8 mouse cellular contexts compared by ENCODE assay signal in genomic region chr2:129296671-129297588, GRCm38 (mm10). TPM values are rescaled to one million over a fixed set of nuclear protein-coding genes. Genes with fewer than 3 reads are reported as not detected.
DNase-seq lines count a peak whose midpoint lies in the region; ATAC-seq lines count a peak whose summit lies in the region.

Gene Ckap2l, minus strand, starts transcription at chr2:129297212.

- peak within 1 kb of the TSS; percentile 81 for H3K27ac ChIP-seq in lung, embryonic 16.5 days (ENCODE audit: low read length)

- peak within 1 kb of the TSS; percentile 73 for H3K4me3 ChIP-seq in lung, embryonic 16.5 days (ENCODE audit: low read length)

- peaks cover 2% of the 10 kb centered on the region; the same call in 1 of the 2 replicates for H3K36me3 ChIP-seq in lung, embryonic 16.5 days (ENCODE audit: control insufficient read depth, insufficient read depth, low read length)

- under 1% methylated on average over 50 of the region's 50 CpGs for WGBS in lung, embryonic 16.5 days

- peak within 1 kb of the TSS; percentile 84 for H3K4me2 ChIP-seq in lung, embryonic 16.5 days (ENCODE audit: low read depth, low read length)

- peaks cover 16% of the 10 kb centered on the region for H3K4me1 ChIP-seq in lung, embryonic 16.5 days (replicated peaks; ENCODE audit: control insufficient read depth, insufficient read depth, low read length)

- peak; percentile 97 for DNase-seq in MEL-GATA-1-ER (ENCODE audit: extremely low read depth, low read depth)
- peak; percentile 98 for DNase-seq in cerebellum, adult 8-10 months
- peak; percentile 98 for DNase-seq in forelimb bud, embryonic 11.5 days (ENCODE audit: low read depth, low spot score)
- peak; percentile 96 for DNase-seq in layer of hippocampus, adult 9-10 months (ENCODE audit: low spot score)
- DNase-seq in ovary, postnatal 10 days (ENCODE audit: low spot score) = peak; percentile 86
- peak; percentile 97 for DNase-seq in thymus, postnatal 10 days (ENCODE audit: low spot score in 2 of 2)

- peak; percentile 99 to 100 for ATAC-seq in hematopoietic stem cell, adult 5-6 weeks (replicated peaks in 1 of 2; ENCODE audit: insufficient read depth in 1 of 2, low FRiP score in 2 of 2, low TSS enrichment in 1 of 2, low read depth in 1 of 2, poor library complexity in 2 of 2, severe bottlenecking in 2 of 2)
- ATAC-seq in lung, embryonic 16.5 days (ENCODE audit: low read depth) = peak; percentile 100

- H3K27me3 ChIP-seq in lung, embryonic 16.5 days (ENCODE audit: control insufficient read depth, insufficient read depth, low read depth, low read length) = no peaks in the 10 kb centered on the region

- peak within 1 kb of the TSS; percentile 78 for H3K9ac ChIP-seq in lung, embryonic 16.5 days (ENCODE audit: low read length)

- H3K9me3 ChIP-seq in lung, embryonic 16.5 days (ENCODE audit: control insufficient read depth, low read length) = no peaks in the 10 kb centered on the region

RNA-seq across cellular contexts. Expression of gene Ckap2l, which starts in this region (rescaled TPM):
- 39.3 and 48.3 TPM in 2 replicates for total RNA-seq in hematopoietic stem cell, adult 5-6 weeks (2017)
- polyA plus RNA-seq in lung, embryonic 16.5 days (2015; fragmentation: Nextera tagmentation; extraction: Ambion mirVana) = 50.8 and 64.0 TPM in 2 replicates

Comparison
In these comparisons a context has a peak if more than half of its experiments do, and no peak if none do; other contexts are left out.
1. Peak in every context shown above with its lines: DNase-seq, ATAC-seq, H3K4me3 ChIP-seq and H3K27ac ChIP-seq.